Mouse (Mus musculus): ENCODE measurements around the gene Dbp.

The Dbp gene

GRCm38 (mm10) chr7:45686841-45687240 is 18.0 kb upstream of the Dbp start:
- H3K36me3 ChIP-seq (ENCODE audit: insufficient read depth, low read length) = no peaks in the 10 kb centered on the region
- H3K9me3 ChIP-seq (ENCODE audit: low read length) = no peaks in the 10 kb centered on the region
- H3K27me3 ChIP-seq (ENCODE audit: insufficient read depth, low read length) = peaks cover 35% of the 10 kb centered on the region
- TF ChIP-seq NANOG (IDR thresholded peaks at IDR 0.05; ENCODE audit: borderline replicate concordance, low read length) (no peak), POU5F1 (IDR thresholded peaks at IDR 0.05; ENCODE audit: borderline replicate concordance, low read length) (no peak), CTCF (conservative IDR thresholded peaks at IDR 0.05; ENCODE audit: low read length) (no peak)
- H3K4me1 ChIP-seq (replicated peaks; ENCODE audit: low read depth, low read length) = peaks cover 64% of the 10 kb centered on the region
- no peak overlapping the region for H3K4me3 ChIP-seq (replicated peaks; ENCODE audit: low read length)

GRCm38 (mm10) chr7:45689099-45689498 is 15.8 kb upstream of the Dbp start:
- H3K36me3 ChIP-seq (ENCODE audit: insufficient read depth, low read length) = no peaks in the 10 kb centered on the region
- TF ChIP-seq CTCF (conservative IDR thresholded peaks at IDR 0.05; ENCODE audit: low read length) (no peak), NANOG (IDR thresholded peaks at IDR 0.05; ENCODE audit: borderline replicate concordance, low read length) (no peak), POU5F1 (IDR thresholded peaks at IDR 0.05; ENCODE audit: borderline replicate concordance, low read length) (no peak)
- H3K9me3 ChIP-seq (ENCODE audit: low read length) = no peaks in the 10 kb centered on the region
- peaks cover 50% of the 10 kb centered on the region for H3K4me1 ChIP-seq (replicated peaks; ENCODE audit: low read depth, low read length)
- no peak overlapping the region for H3K4me3 ChIP-seq (replicated peaks; ENCODE audit: low read length)
- peaks cover 57% of the 10 kb centered on the region for H3K27me3 ChIP-seq (ENCODE audit: insufficient read depth, low read length)

- Histone ChIP-seq H3K4me1 (replicated peaks; ENCODE audit: low read depth, low read length) (peaks cover 43% of the 10 kb centered on the region), H3K36me3 (ENCODE audit: insufficient read depth, low read length) (no peaks in the 10 kb centered on the region), H3K27me3 (ENCODE audit: insufficient read depth, low read length) (peaks cover 63% of the 10 kb centered on the region), H3K9me3 (ENCODE audit: low read length) (no peaks in the 10 kb centered on the region), H3K4me3 (replicated peaks; ENCODE audit: low read length) (no peak overlapping the region)
- TF ChIP-seq POU5F1 (IDR thresholded peaks at IDR 0.05; ENCODE audit: borderline replicate concordance, low read length) (no peak), CTCF (conservative IDR thresholded peaks at IDR 0.05; ENCODE audit: low read length) (no peak), NANOG (IDR thresholded peaks at IDR 0.05; ENCODE audit: borderline replicate concordance, low read length) (no peak)
Measured at GRCm38 (mm10) chr7:45689800-45690199, 15.1 kb upstream of the Dbp start.

- H3K9me3 ChIP-seq (ENCODE audit: low read length) = peaks cover 6% of the 10 kb centered on the region; the same call in 1 of the 2 replicates
- no peak overlapping the region for H3K4me3 ChIP-seq (replicated peaks; ENCODE audit: low read length)
- H3K4me1 ChIP-seq (replicated peaks; ENCODE audit: low read depth, low read length) = peaks cover 34% of the 10 kb centered on the region
- TF ChIP-seq CTCF (conservative IDR thresholded peaks at IDR 0.05; ENCODE audit: low read length) = no peak
- TF ChIP-seq NANOG (IDR thresholded peaks at IDR 0.05; ENCODE audit: borderline replicate concordance, low read length) = no peak
- TF ChIP-seq POU5F1 (IDR thresholded peaks at IDR 0.05; ENCODE audit: borderline replicate concordance, low read length) = no peak
- no peaks in the 10 kb centered on the region for H3K36me3 ChIP-seq (ENCODE audit: insufficient read depth, low read length)
- peaks cover 69% of the 10 kb centered on the region for H3K27me3 ChIP-seq (ENCODE audit: insufficient read depth, low read length)
Measured at GRCm38 (mm10) chr7:45692364-45692763, 12.5 kb upstream of the Dbp start.

- Histone ChIP-seq H3K36me3 (ENCODE audit: insufficient read depth, low read length) (no peaks in the 10 kb centered on the region), H3K4me1 (replicated peaks; ENCODE audit: low read depth, low read length) (peaks cover 33% of the 10 kb centered on the region), H3K4me3 (replicated peaks; ENCODE audit: low read length) (peak within 1 kb of the TSS; percentile 53), H3K9me3 (ENCODE audit: low read length) (peaks cover 6% of the 10 kb centered on the region; the same call in 1 of the 2 replicates), H3K27me3 (ENCODE audit: insufficient read depth, low read length) (peaks cover 79% of the 10 kb centered on the region)
- TF ChIP-seq POU5F1 (IDR thresholded peaks at IDR 0.05; ENCODE audit: borderline replicate concordance, low read length) (no peak), CTCF (conservative IDR thresholded peaks at IDR 0.05; ENCODE audit: low read length) (no peak), NANOG (IDR thresholded peaks at IDR 0.05; ENCODE audit: borderline replicate concordance, low read length) (no peak)
Measured at GRCm38 (mm10) chr7:45693921-45694591, 10.8 kb upstream of the Dbp start, which contains the start of gene Sec1. Sec1 (minus strand) TSS chr7:45694402.

- H3K4me3 ChIP-seq (replicated peaks; ENCODE audit: low read length) = no peak overlapping the region
- peaks cover 32% of the 10 kb centered on the region for H3K4me1 ChIP-seq (replicated peaks; ENCODE audit: low read depth, low read length)
- H3K27me3 ChIP-seq (ENCODE audit: insufficient read depth, low read length) = peaks cover 79% of the 10 kb centered on the region
- TF ChIP-seq CTCF (conservative IDR thresholded peaks at IDR 0.05; ENCODE audit: low read length) = no peak
- no peak for TF ChIP-seq NANOG (IDR thresholded peaks at IDR 0.05; ENCODE audit: borderline replicate concordance, low read length)
- no peak for TF ChIP-seq POU5F1 (IDR thresholded peaks at IDR 0.05; ENCODE audit: borderline replicate concordance, low read length)
- H3K36me3 ChIP-seq (ENCODE audit: insufficient read depth, low read length) = no peaks in the 10 kb centered on the region
- peaks cover 6% of the 10 kb centered on the region; the same call in 1 of the 2 replicates for H3K9me3 ChIP-seq (ENCODE audit: low read length)
Measured at GRCm38 (mm10) chr7:45695098-45695497, 9.8 kb upstream of the Dbp start.

GRCm38 (mm10) chr7:45697894-45698293 is 7.0 kb upstream of the Dbp start:
- Histone ChIP-seq H3K36me3 (ENCODE audit: insufficient read depth, low read length) (no peaks in the 10 kb centered on the region), H3K4me3 (replicated peaks; ENCODE audit: low read length) (no peak overlapping the region), H3K4me1 (replicated peaks; ENCODE audit: low read depth, low read length) (peaks cover 42% of the 10 kb centered on the region), H3K27me3 (ENCODE audit: insufficient read depth, low read length) (peaks cover 58% of the 10 kb centered on the region), H3K9me3 (ENCODE audit: low read length) (peaks cover 6% of the 10 kb centered on the region; the same call in 1 of the 2 replicates)
- TF ChIP-seq NANOG (IDR thresholded peaks at IDR 0.05; ENCODE audit: borderline replicate concordance, low read length) (no peak), POU5F1 (IDR thresholded peaks at IDR 0.05; ENCODE audit: borderline replicate concordance, low read length) (no peak), CTCF (conservative IDR thresholded peaks at IDR 0.05; ENCODE audit: low read length) (no peak)

GRCm38 (mm10) chr7:45699523-45700141 is 5.3 kb upstream of the Dbp start, which contains the start of gene Car11:
Car11 (plus strand) TSS chr7:45699843.
- H3K36me3 ChIP-seq (ENCODE audit: insufficient read depth, low read length) = no peaks in the 10 kb centered on the region
- peaks cover 51% of the 10 kb centered on the region for H3K4me1 ChIP-seq (replicated peaks; ENCODE audit: low read depth, low read length)
- H3K4me3 ChIP-seq (replicated peaks; ENCODE audit: low read length) = peak within 1 kb of the TSS; percentile 76
- TF ChIP-seq NANOG (IDR thresholded peaks at IDR 0.05; ENCODE audit: borderline replicate concordance, low read length) = no peak
- no peak for TF ChIP-seq POU5F1 (IDR thresholded peaks at IDR 0.05; ENCODE audit: borderline replicate concordance, low read length)
- TF ChIP-seq CTCF (conservative IDR thresholded peaks at IDR 0.05; ENCODE audit: low read length) = no peak
- H3K27me3 ChIP-seq (ENCODE audit: insufficient read depth, low read length) = peaks cover 44% of the 10 kb centered on the region
- peaks cover 6% of the 10 kb centered on the region; the same call in 1 of the 2 replicates for H3K9me3 ChIP-seq (ENCODE audit: low read length)
